Mouse (Mus musculus) embryonic fibroblast, embryonic 13.5 days (primary cell): Measurements from ENCODE around the gene Dnajc16.

Experiments
- CTCF ChIP-seq: IDR thresholded peaks from 2 replicates; pipeline ENCODE4 v1.5.1; 2011; ENCODE audit warnings: mild to moderate bottlenecking, control low read depth, low read length, moderate library complexity, borderline replicate concordance; ENCODE audit not compliant: insufficient read depth
- POLR2A ChIP-seq: IDR thresholded peaks from 2 replicates; pipeline ENCODE4 v1.6.1; 2011; ENCODE audit warnings: low read depth, mild to moderate bottlenecking, control low read depth, low read length, moderate library complexity

- TF ChIP-seq CTCF (no peak), POLR2A (no peak)
Observed at GRCm38 (mm10) chr4:141717633-141718032, 73.1 kb downstream of the Dnajc16 start.
